Mouse (Mus musculus): ENCODE results near the gene Aldoart2. TPM values are rescaled to one million over a fixed set of nuclear protein-coding genes. Genes with fewer than 3 reads are reported as not detected.
"Not testable (repeated sequence)": the region's sequence is repeated elsewhere in the genome, so short reads cannot be mapped to it uniquely, and the experiment has no call there.

The Aldoart2 gene
- polyA plus RNA-seq (2014; fragmentation: Nextera tagmentation; extraction: Ambion mirVana), result not detected in 2 replicates

DNA sequence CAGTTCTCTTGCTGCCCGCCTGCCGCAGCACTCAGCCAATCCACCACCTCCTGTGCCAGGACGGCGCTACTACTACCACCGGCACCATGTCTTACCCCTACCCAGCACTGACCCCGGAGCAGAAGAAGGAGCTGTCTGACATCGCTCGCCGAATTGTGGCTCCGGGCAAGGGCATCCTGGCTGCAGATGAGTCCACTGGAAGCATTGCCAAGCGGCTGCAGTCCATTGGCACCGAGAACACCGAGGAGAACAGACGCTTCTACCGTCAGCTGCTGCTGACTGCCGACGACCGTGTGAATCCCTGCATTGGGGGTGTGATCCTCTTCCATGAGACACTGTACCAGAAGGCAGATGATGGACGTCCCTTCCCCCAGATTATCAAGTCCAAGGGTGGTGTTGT lies at the start of gene Aldoart2:
Gene Aldoart2 (plus strand): TSS at position 34 of the 400 bp plus-strand sequence.
- H3K27ac ChIP-seq (ENCODE audit: low read depth, low read length), result no peak within 1 kb of the TSS
- H3K27me3 ChIP-seq (replicated peaks; ENCODE audit: control insufficient read depth, insufficient read depth, low read length), result no peaks in the 10 kb centered on the region
- H3K4me1 ChIP-seq (ENCODE audit: control insufficient read depth, insufficient read depth, low read length), result peaks cover 3% of the 10 kb centered on the region; the same call in 1 of the 2 replicates
- H3K9ac ChIP-seq (ENCODE audit: low read length), result no peak within 1 kb of the TSS
- H3K4me2 ChIP-seq (ENCODE audit: low read length), result no peak within 1 kb of the TSS
- DNase-seq (ENCODE audit: low spot score), result no peak
- 95% methylated on average over 19 of the region's 19 CpGs for WGBS
- no peak within 1 kb of the TSS for H3K4me3 ChIP-seq (ENCODE audit: low read depth, low read length)
- H3K36me3 ChIP-seq (ENCODE audit: control insufficient read depth, insufficient read depth, low read length), result no peaks in the 10 kb centered on the region
- ATAC-seq, result no peak
- H3K9me3 ChIP-seq (replicated peaks; ENCODE audit: control insufficient read depth, low read length), result no peaks in the 10 kb centered on the region

DNA sequence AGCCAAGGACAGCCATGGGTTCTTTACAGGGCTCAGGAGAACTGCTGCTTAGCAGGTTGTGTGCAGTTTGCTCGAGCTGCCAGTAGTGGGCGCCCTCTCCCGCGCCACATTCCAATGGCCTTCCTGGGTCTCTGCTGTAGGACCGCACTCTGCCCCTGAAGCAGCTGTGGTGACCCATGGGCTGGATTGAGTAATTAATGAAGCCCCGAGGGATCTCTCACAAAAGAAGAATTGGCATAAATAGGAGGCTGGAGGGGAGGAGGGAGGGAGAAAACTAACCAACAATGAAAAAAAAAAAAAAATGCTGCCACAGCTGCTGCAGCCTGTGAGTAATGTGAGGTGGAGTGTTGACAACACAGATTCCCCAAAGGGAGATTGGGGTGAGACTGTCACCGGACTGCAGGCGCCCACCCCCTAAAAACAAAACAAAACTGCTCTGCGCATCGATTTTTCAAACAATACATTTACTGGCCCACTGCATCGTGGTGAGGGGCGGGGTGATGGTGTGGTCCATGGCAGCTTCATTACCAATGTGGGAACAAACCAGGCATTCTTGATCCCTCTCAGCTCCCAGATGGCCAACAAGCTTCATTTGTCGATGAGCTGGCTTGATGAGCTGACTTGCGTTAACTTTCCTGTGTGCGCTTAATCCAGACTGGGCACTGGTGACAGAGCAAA lies 46.8 kb upstream of the Aldoart2 start:
- Histone ChIP-seq H3K4me1 (ENCODE audit: control insufficient read depth, insufficient read depth, low read length) (no peaks in the 10 kb centered on the region), H3K9ac (ENCODE audit: low read length) (no peak overlapping the region), H3K27me3 (replicated peaks; ENCODE audit: control insufficient read depth, insufficient read depth, low read length) (no peaks in the 10 kb centered on the region), H3K27ac (ENCODE audit: low read depth, low read length) (no peak overlapping the region), H3K4me3 (ENCODE audit: low read depth, low read length) (no peak overlapping the region), H3K36me3 (ENCODE audit: control insufficient read depth, insufficient read depth, low read length) (no peaks in the 10 kb centered on the region), H3K4me2 (ENCODE audit: low read length) (no peak overlapping the region), H3K9me3 (replicated peaks; ENCODE audit: control insufficient read depth, low read length) (no peaks in the 10 kb centered on the region)
- DNase-seq (ENCODE audit: low spot score) (peak; percentile 61), ATAC-seq (no peak)
- WGBS, result 41% methylated on average over 15 of the region's 15 CpGs

DNA sequence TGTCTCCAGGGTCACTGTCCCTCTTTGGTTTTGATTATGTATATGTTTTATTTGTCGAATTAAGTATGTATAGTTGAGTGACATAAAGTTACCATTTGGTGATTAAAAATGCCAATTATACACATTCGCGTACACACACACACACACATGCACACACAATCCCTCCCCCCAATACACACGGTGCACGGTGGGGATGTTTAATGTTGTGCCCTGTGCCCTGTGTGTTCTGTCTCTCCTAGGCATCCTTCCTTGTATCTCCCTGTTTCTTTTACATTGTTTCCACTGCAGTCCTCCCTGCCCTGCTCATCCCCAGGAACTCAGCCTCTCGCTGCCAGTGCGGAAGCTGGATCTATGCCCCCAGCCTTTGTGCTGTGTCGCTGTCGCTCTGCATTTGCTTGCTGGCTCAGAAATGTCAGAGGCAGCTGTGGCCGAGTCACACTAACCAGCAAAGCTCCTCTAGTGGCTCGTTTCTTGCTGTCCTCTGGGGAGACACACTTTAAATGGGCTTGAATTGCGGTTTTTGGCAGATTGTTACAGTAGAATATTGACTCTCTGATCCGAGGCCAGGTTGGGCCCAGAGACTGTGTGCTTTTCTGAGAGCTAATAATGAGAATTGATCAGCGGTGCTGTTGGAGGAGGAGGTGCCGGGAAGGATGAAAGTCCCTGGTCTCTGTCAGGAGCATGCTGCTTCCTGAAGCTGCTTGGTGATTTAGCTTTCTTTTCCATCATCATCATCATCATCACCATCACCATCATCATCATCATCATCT lies 37.9 kb upstream of the Aldoart2 start:
- DNase-seq (ENCODE audit: low spot score), result peak; percentile 33
- Histone ChIP-seq H3K27me3 (replicated peaks; ENCODE audit: control insufficient read depth, insufficient read depth, low read length) (no peaks in the 10 kb centered on the region), H3K9me3 (replicated peaks; ENCODE audit: control insufficient read depth, low read length) (no peaks in the 10 kb centered on the region), H3K4me2 (ENCODE audit: low read length) (no peak overlapping the region), H3K4me1 (ENCODE audit: control insufficient read depth, insufficient read depth, low read length) (no peaks in the 10 kb centered on the region), H3K4me3 (ENCODE audit: low read depth, low read length) (no peak overlapping the region), H3K27ac (ENCODE audit: low read depth, low read length) (no peak overlapping the region), H3K9ac (ENCODE audit: low read length) (no peak overlapping the region), H3K36me3 (ENCODE audit: control insufficient read depth, insufficient read depth, low read length) (no peaks in the 10 kb centered on the region)
- 62% methylated on average over 15 of the region's 15 CpGs for WGBS
- ATAC-seq, result no peak

DNA sequence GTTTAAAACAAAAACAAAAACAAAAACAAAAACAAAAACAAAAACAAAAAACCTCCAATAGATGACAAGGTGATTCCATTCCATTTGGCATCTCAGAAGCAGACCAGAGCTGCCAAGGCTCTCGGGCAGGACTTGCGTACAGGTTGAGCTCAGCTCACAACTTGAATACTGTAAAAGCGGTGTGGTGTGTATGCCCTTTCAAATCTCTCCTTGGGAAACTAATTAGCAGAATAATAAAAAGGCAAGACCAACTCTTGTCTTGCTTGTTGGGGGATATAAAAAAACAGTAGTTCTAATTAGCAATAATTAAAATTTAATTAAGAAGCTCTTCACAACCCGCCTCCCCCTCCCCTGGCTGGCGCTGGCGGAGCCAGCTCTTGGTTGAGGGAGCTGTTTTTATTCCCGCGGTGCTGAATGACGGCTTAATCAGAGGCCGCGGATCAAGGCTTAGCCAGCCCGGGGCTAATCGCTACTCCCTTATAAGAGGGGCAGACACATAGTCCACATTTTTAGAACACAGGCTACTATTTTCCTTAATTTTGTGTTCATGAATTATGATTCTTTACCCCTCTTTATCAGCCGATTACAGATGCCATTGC lies 28.4 kb upstream of the Aldoart2 start:
- peaks cover 10% of the 10 kb centered on the region for H3K4me1 ChIP-seq (ENCODE audit: control insufficient read depth, insufficient read depth, low read length)
- H3K36me3 ChIP-seq (ENCODE audit: control insufficient read depth, insufficient read depth, low read length), result no peaks in the 10 kb centered on the region
- peak; percentile 84 for ATAC-seq
- peak overlapping the region; percentile 30 for H3K4me2 ChIP-seq (ENCODE audit: low read length)
- peaks cover 30% of the 10 kb centered on the region; the same call in 1 of the 2 replicates for H3K27me3 ChIP-seq (replicated peaks; ENCODE audit: control insufficient read depth, insufficient read depth, low read length)
- H3K4me3 ChIP-seq (ENCODE audit: low read depth, low read length), result no peak overlapping the region
- H3K9ac ChIP-seq (ENCODE audit: low read length), result no peak overlapping the region
- WGBS, result 2% methylated on average over 14 of the region's 14 CpGs
- H3K27ac ChIP-seq (ENCODE audit: low read depth, low read length), result no peak overlapping the region
- no peaks in the 10 kb centered on the region for H3K9me3 ChIP-seq (replicated peaks; ENCODE audit: control insufficient read depth, low read length)
- peak; percentile 87 for DNase-seq (ENCODE audit: low spot score)

GRCm38 (mm10) chr12:55537742-55538141 lies 27.3 kb upstream of the Aldoart2 start:
- no peaks in the 10 kb centered on the region for H3K9me3 ChIP-seq (replicated peaks; ENCODE audit: control insufficient read depth, low read length)
- DNase-seq (ENCODE audit: low spot score) (peak; percentile 64), ATAC-seq (peak; percentile 43)
- no peak overlapping the region for H3K4me2 ChIP-seq (ENCODE audit: low read length)
- no peaks in the 10 kb centered on the region for H3K36me3 ChIP-seq (ENCODE audit: control insufficient read depth, insufficient read depth, low read length)
- peaks cover 10% of the 10 kb centered on the region for H3K4me1 ChIP-seq (ENCODE audit: control insufficient read depth, insufficient read depth, low read length)
- peaks cover 30% of the 10 kb centered on the region; the same call in 1 of the 2 replicates for H3K27me3 ChIP-seq (replicated peaks; ENCODE audit: control insufficient read depth, insufficient read depth, low read length)
- no peak overlapping the region for H3K9ac ChIP-seq (ENCODE audit: low read length)
- no peak overlapping the region for H3K27ac ChIP-seq (ENCODE audit: low read depth, low read length)
- 7% methylated on average over 7 of the region's 7 CpGs for whole genome bisulfite sequencing
- H3K4me3 ChIP-seq (ENCODE audit: low read depth, low read length), result no peak overlapping the region

- H3K9ac ChIP-seq (ENCODE audit: low read length), result no peak overlapping the region
- ATAC-seq (peak; percentile 57), DNase-seq (ENCODE audit: low spot score) (no peak)
- peaks cover 26% of the 10 kb centered on the region; the same call in 1 of the 2 replicates for H3K27me3 ChIP-seq (replicated peaks; ENCODE audit: control insufficient read depth, insufficient read depth, low read length)
- 75% methylated on average over 1 of the region's 1 CpGs for WGBS
- no peak overlapping the region for H3K4me3 ChIP-seq (ENCODE audit: low read depth, low read length)
- no peak overlapping the region for H3K27ac ChIP-seq (ENCODE audit: low read depth, low read length)
- H3K4me1 ChIP-seq (ENCODE audit: control insufficient read depth, insufficient read depth, low read length), result peaks cover 10% of the 10 kb centered on the region
- no peak overlapping the region for H3K4me2 ChIP-seq (ENCODE audit: low read length)
- no peaks in the 10 kb centered on the region for H3K36me3 ChIP-seq (ENCODE audit: control insufficient read depth, insufficient read depth, low read length)
- no peaks in the 10 kb centered on the region; the same call in 1 of the 2 replicates for H3K9me3 ChIP-seq (replicated peaks; ENCODE audit: control insufficient read depth, low read length)
Measured at GRCm38 (mm10) chr12:55538328-55538971, 26.6 kb upstream of the Aldoart2 start.

- WGBS, result 32% methylated on average over 8 of the region's 8 CpGs
- no peak overlapping the region for H3K4me2 ChIP-seq (ENCODE audit: low read length)
- H3K4me1 ChIP-seq (ENCODE audit: control insufficient read depth, insufficient read depth, low read length), result peaks cover 10% of the 10 kb centered on the region
- H3K27me3 ChIP-seq (replicated peaks; ENCODE audit: control insufficient read depth, insufficient read depth, low read length), result peaks cover 23% of the 10 kb centered on the region; the same call in 1 of the 2 replicates
- ATAC-seq, result no peak
- H3K9ac ChIP-seq (ENCODE audit: low read length), result no peak overlapping the region
- H3K9me3 ChIP-seq (replicated peaks; ENCODE audit: control insufficient read depth, low read length), result no peaks in the 10 kb centered on the region; the same call in 1 of the 2 replicates
- DNase-seq (ENCODE audit: low spot score), result no peak
- no peaks in the 10 kb centered on the region for H3K36me3 ChIP-seq (ENCODE audit: control insufficient read depth, insufficient read depth, low read length)
- no peak overlapping the region for H3K27ac ChIP-seq (ENCODE audit: low read depth, low read length)
- no peak overlapping the region for H3K4me3 ChIP-seq (ENCODE audit: low read depth, low read length)
Measured at GRCm38 (mm10) chr12:55539157-55539556, 25.9 kb upstream of the Aldoart2 start.

DNA sequence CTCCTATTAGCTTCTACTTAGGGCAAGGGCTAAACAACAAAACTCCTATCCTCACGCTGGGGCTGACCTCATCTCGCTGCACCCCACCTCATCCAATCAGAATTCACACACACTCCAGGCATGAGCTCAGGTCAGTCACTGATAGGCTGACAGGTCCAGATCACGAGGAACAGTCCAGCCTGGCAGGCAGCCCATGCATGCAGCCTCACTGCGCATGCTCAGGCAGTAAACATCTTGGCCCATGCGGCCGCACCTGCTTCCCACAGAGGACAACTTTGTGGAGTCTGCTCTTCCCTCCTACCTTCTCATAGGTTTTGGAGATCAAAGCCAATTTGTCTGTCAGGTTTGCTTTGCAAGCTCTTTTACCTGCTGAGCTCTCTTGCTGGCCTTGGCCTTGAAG lies 10.1 kb upstream of the Aldoart2 start:
- H3K27me3 ChIP-seq (replicated peaks; ENCODE audit: control insufficient read depth, insufficient read depth, low read length); H3K4me3 ChIP-seq (ENCODE audit: low read depth, low read length); H3K36me3 ChIP-seq (ENCODE audit: control insufficient read depth, insufficient read depth, low read length); H3K4me2 ChIP-seq (ENCODE audit: low read length); DNase-seq (ENCODE audit: low spot score); H3K9me3 ChIP-seq (replicated peaks; ENCODE audit: control insufficient read depth, low read length); H3K9ac ChIP-seq (ENCODE audit: low read length); H3K4me1 ChIP-seq (ENCODE audit: control insufficient read depth, insufficient read depth, low read length); H3K27ac ChIP-seq (ENCODE audit: low read depth, low read length); ATAC-seq: not testable (repeated sequence)
- 79% methylated on average over 6 of the region's 6 CpGs for WGBS

Measured in forebrain, embryonic 14.5 days (tissue).